Mouse (Mus musculus) MEL (cell line): Measurements from ENCODE around the gene Lzts2. TPM values are rescaled to one million over a fixed set of nuclear protein-coding genes. Genes with fewer than 3 reads are reported as not detected.

Experiments used
- DNase-seq: peaks from one replicate; pipeline ENCODE4 v3.0.0; 2011; ENCODE audit warnings: low read depth, low spot score
- H3K27ac ChIP-seq: 2 replicates; pipeline ENCODE4 v1.5.1; 2012; ENCODE audit warnings: low read depth, mild to moderate bottlenecking, control low read depth, low read length, moderate library complexity; ENCODE audit not compliant: control insufficient read depth
- H3K27me3 ChIP-seq, 2 experiments: fragments of 150-350 bp in 1 of 2; sonication (generic) in 1 of 2; 2 replicates each; pipeline ENCODE4 v1.6.1; 2012; ENCODE audit warnings: low read length in 2 of 2, mild to moderate bottlenecking in 2 of 2, improper control_type of control experiment in 1 of 2, moderate library complexity in 1 of 2; ENCODE audit not compliant: insufficient read depth in 2 of 2, control insufficient read depth in 1 of 2
- H3K36me3 ChIP-seq, 2 experiments: 2 replicates each; pipeline ENCODE4 v1.6.1; 2012 to 2014; ENCODE audit warnings: low read length in 2 of 2, improper control_type of control experiment in 1 of 2, inconsistent platforms in 1 of 2, mild to moderate bottlenecking in 1 of 2; ENCODE audit not compliant: insufficient read depth in 2 of 2, control insufficient read depth in 1 of 2
- H3K4me1 ChIP-seq, 2 experiments: fragments of 150-350 bp in 1 of 2; sonication (generic) in 1 of 2; 2 replicates each; pipeline ENCODE4 v1.6.1; 2012; ENCODE audit warnings: low read length in 2 of 2, improper control_type of control experiment in 1 of 2, mild to moderate bottlenecking in 1 of 2; ENCODE audit not compliant: insufficient read depth in 2 of 2, control insufficient read depth in 1 of 2
- H3K4me3 ChIP-seq, 2 experiments: fragments of 150-350 bp in 1 of 2; sonication (generic) in 1 of 2; 2 replicates each; pipeline ENCODE4 v1.5.1; 2012; ENCODE audit warnings: low read depth in 2 of 2, low read length in 2 of 2, mild to moderate bottlenecking in 2 of 2, moderate library complexity in 2 of 2, control low read depth in 1 of 2, improper control_type of control experiment in 1 of 2; ENCODE audit not compliant: control insufficient read depth in 1 of 2, insufficient read depth in 1 of 2
- H3K79me2 ChIP-seq: 2 replicates; pipeline ENCODE4 v1.6.1; 2012; ENCODE audit warnings: mild to moderate bottlenecking, low read length, moderate library complexity; ENCODE audit not compliant: control insufficient read depth, poor library complexity, insufficient read depth
- H3K9ac ChIP-seq: 2 replicates; pipeline ENCODE4 v1.6.1; 2012; ENCODE audit warnings: low read depth, mild to moderate bottlenecking, control low read depth, low read length, moderate library complexity; ENCODE audit not compliant: control insufficient read depth, poor library complexity, severe bottlenecking
- H3K9me3 ChIP-seq: fragments of 150-350 bp; sonication (generic); replicated peaks from 2 replicates; pipeline ENCODE4 v1.6.1; 2012; ENCODE audit warnings: mild to moderate bottlenecking, low read length, improper control_type of control experiment, moderate library complexity; ENCODE audit not compliant: insufficient read depth
- BHLHE40 ChIP-seq: IDR thresholded peaks from 2 replicates; pipeline ENCODE4 v1.6.1; 2012; ENCODE audit warnings: low read depth, mild to moderate bottlenecking, inconsistent platforms, low read length, improper control_type of control experiment, borderline replicate concordance
- CHD2 ChIP-seq: IDR thresholded peaks from 2 replicates; pipeline ENCODE4 v1.6.1; 2011; ENCODE audit warnings: low read length, improper control_type of control experiment
- CTCF ChIP-seq, 3 experiments: IDR thresholded peaks in 2 of 3; conservative IDR thresholded peaks in 1 of 3; 2 replicates each; pipeline ENCODE4 v1.5.1; 2011 to 2012; ENCODE audit warnings: low read length in 3 of 3, low read depth in 2 of 3, mild to moderate bottlenecking in 2 of 3, improper control_type of control experiment in 1 of 3, inconsistent platforms in 1 of 3, mixed read lengths in 1 of 3, moderate library complexity in 1 of 3; ENCODE audit not compliant: control insufficient read depth in 1 of 3, insufficient read depth in 1 of 3, poor library complexity in 1 of 3, severe bottlenecking in 1 of 3
- ELF1 ChIP-seq: IDR thresholded peaks from 2 replicates; pipeline ENCODE4 v1.6.1; 2014; ENCODE audit warnings: low read depth, mild to moderate bottlenecking, inconsistent platforms, low read length, improper control_type of control experiment, moderate library complexity
- EP300 ChIP-seq, 2 experiments: IDR thresholded peaks; 2 replicates each; pipeline ENCODE4 v1.6.1; 2011; ENCODE audit warnings: improper control_type of control experiment in 2 of 2, low read length in 2 of 2, low read depth in 1 of 2, mild to moderate bottlenecking in 1 of 2
- GABPA ChIP-seq: IDR thresholded peaks from 2 replicates; pipeline ENCODE4 v1.6.1; 2012; ENCODE audit warnings: low read depth, mild to moderate bottlenecking, inconsistent platforms, low read length, improper control_type of control experiment, moderate library complexity
- GATA1 ChIP-seq: IDR thresholded peaks from 2 replicates; pipeline ENCODE4 v1.6.1; 2011; ENCODE audit warnings: low read depth, low read length, improper control_type of control experiment
- HCFC1 ChIP-seq: IDR thresholded peaks from 2 replicates; pipeline ENCODE4 v1.6.1; 2012; ENCODE audit warnings: low read depth, mild to moderate bottlenecking, inconsistent platforms, low read length, improper control_type of control experiment, moderate library complexity
- JUND ChIP-seq: IDR thresholded peaks from 2 replicates; pipeline ENCODE4 v1.6.1; 2011; ENCODE audit warnings: low read depth, mild to moderate bottlenecking, improper control_type of control experiment, low read length
- KAT2A ChIP-seq: conservative IDR thresholded peaks from 2 replicates; pipeline ENCODE4 v1.6.1; 2012; ENCODE audit warnings: low read depth, low read length, improper control_type of control experiment, inconsistent platforms
- MAFK ChIP-seq: IDR thresholded peaks from 2 replicates; pipeline ENCODE4 v1.6.1; 2011; ENCODE audit warnings: low read depth, mild to moderate bottlenecking, low read length, improper control_type of control experiment, borderline replicate concordance
- MAZ ChIP-seq: IDR thresholded peaks from 2 replicates; pipeline ENCODE4 v1.6.1; 2012; ENCODE audit warnings: low read depth, mild to moderate bottlenecking, inconsistent platforms, low read length, improper control_type of control experiment
- MEF2A ChIP-seq: IDR thresholded peaks from 2 replicates; pipeline ENCODE4 v1.6.1; 2014; ENCODE audit warnings: low read depth, mild to moderate bottlenecking, inconsistent platforms, low read length, improper control_type of control experiment; ENCODE audit not compliant: poor library complexity, insufficient replicate concordance, severe bottlenecking; ENCODE audit errors: extremely low read depth
- MXI1 ChIP-seq: IDR thresholded peaks from 2 replicates; pipeline ENCODE4 v1.6.1; 2011; ENCODE audit warnings: mild to moderate bottlenecking, low read depth, low read length, improper control_type of control experiment
- MYC ChIP-seq: IDR thresholded peaks from 2 replicates; pipeline ENCODE4 v1.6.1; 2011; ENCODE audit warnings: low read depth, mild to moderate bottlenecking, low read length, improper control_type of control experiment, moderate library complexity
- NELFE ChIP-seq: IDR thresholded peaks from 2 replicates; pipeline ENCODE4 v1.6.1; 2011; ENCODE audit warnings: low read depth, low read length, improper control_type of control experiment
- NRF1 ChIP-seq: IDR thresholded peaks from 2 replicates; pipeline ENCODE4 v1.6.1; 2014; ENCODE audit warnings: low read depth, mild to moderate bottlenecking, inconsistent platforms, low read length, improper control_type of control experiment, moderate library complexity; ENCODE audit not compliant: poor library complexity, insufficient read depth, severe bottlenecking
- POLR2A ChIP-seq, 2 experiments: IDR thresholded peaks; 2 replicates each; pipeline ENCODE4 v1.6.1; 2011 to 2012; ENCODE audit warnings: low read length in 2 of 2, mild to moderate bottlenecking in 2 of 2, control low read depth in 1 of 2, improper control_type of control experiment in 1 of 2, low read depth in 1 of 2, moderate library complexity in 1 of 2; ENCODE audit not compliant: control insufficient read depth in 1 of 2, insufficient read depth in 1 of 2, poor library complexity in 1 of 2
- POLR2AphosphoS2 ChIP-seq: IDR thresholded peaks from 2 replicates; pipeline ENCODE4 v1.6.1; 2011; ENCODE audit warnings: low read length, improper control_type of control experiment
- POLR2AphosphoS5 ChIP-seq: IDR thresholded peaks from 2 replicates; pipeline ENCODE4 v1.6.1; 2012; ENCODE audit warnings: low read depth, borderline replicate concordance, mild to moderate bottlenecking, inconsistent platforms, low read length, moderate library complexity, mixed read lengths
- RAD21 ChIP-seq: IDR thresholded peaks from 2 replicates; pipeline ENCODE4 v1.6.1; 2011; ENCODE audit warnings: mild to moderate bottlenecking, low read depth, low read length, improper control_type of control experiment
- RCOR1 ChIP-seq: IDR thresholded peaks from 2 replicates; pipeline ENCODE4 v1.6.1; 2012; ENCODE audit warnings: low read depth, mild to moderate bottlenecking, inconsistent platforms, low read length, improper control_type of control experiment
- SIN3A ChIP-seq: IDR thresholded peaks from 2 replicates; pipeline ENCODE4 v1.6.1; 2012; ENCODE audit warnings: low read length, improper control_type of control experiment, inconsistent platforms
- TAL1 ChIP-seq: IDR thresholded peaks from 2 replicates; pipeline ENCODE4 v1.6.1; 2012; ENCODE audit warnings: mild to moderate bottlenecking, inconsistent platforms, low read length, moderate library complexity, mixed read lengths
- TCF12 ChIP-seq: IDR thresholded peaks from 2 replicates; pipeline ENCODE4 v1.6.1; 2014; ENCODE audit warnings: low read depth, mild to moderate bottlenecking, inconsistent platforms, low read length, improper control_type of control experiment, moderate library complexity
- UBTF ChIP-seq: IDR thresholded peaks from 2 replicates; pipeline ENCODE4 v1.6.1; 2012; ENCODE audit warnings: low read depth, mild to moderate bottlenecking, inconsistent platforms, low read length, improper control_type of control experiment, moderate library complexity, borderline replicate concordance; ENCODE audit not compliant: insufficient read depth
- USF1 ChIP-seq: IDR thresholded peaks from 2 replicates; pipeline ENCODE4 v1.6.1; 2014; ENCODE audit warnings: low read depth, mild to moderate bottlenecking, inconsistent platforms, low read length, improper control_type of control experiment, moderate library complexity
- ZC3H11A ChIP-seq: IDR thresholded peaks from 2 replicates; pipeline ENCODE4 v1.6.1; 2012; ENCODE audit warnings: low read depth, mild to moderate bottlenecking, inconsistent platforms, low read length, improper control_type of control experiment
- ZKSCAN1 ChIP-seq: IDR thresholded peaks from 2 replicates; pipeline ENCODE4 v1.6.1; 2012; ENCODE audit warnings: low read depth, mild to moderate bottlenecking, inconsistent platforms, low read length, improper control_type of control experiment, moderate library complexity
- ZMIZ1 ChIP-seq: IDR thresholded peaks from 2 replicates; pipeline ENCODE4 v1.6.1; 2012; ENCODE audit warnings: low read depth, mild to moderate bottlenecking, inconsistent platforms, low read length, improper control_type of control experiment, moderate library complexity
- ZNF384 ChIP-seq: IDR thresholded peaks from 2 replicates; pipeline ENCODE4 v1.6.1; 2012; ENCODE audit warnings: low read depth, mild to moderate bottlenecking, inconsistent platforms, low read length, improper control_type of control experiment
- polyA plus RNA-seq, 2 experiments: library from polyadenylated mRNA; stranded (reverse) in 1 of 2; unstranded in 1 of 2; fragments of >175 nt in 1 of 2; fragments of >200 nt in 1 of 2; gene quantifications; 2 replicates each; pipeline versions ENCODE4 v1.2.1 to v1.2.4; 2012; ENCODE audit warnings: low replicate concordance in 2 of 2, low read depth in 1 of 2; ENCODE audit not compliant: insufficient read length in 2 of 2, insufficient read depth in 1 of 2, missing spikeins in 1 of 2
- total RNA-seq: library from RNA; depleted of rRNA; stranded (reverse); fragments of 300-350 nt; gene quantifications from 2 replicates; pipeline ENCODE4 v1.2.3, GENCODE M21; 2012

Gene Lzts2
- total and polyA plus RNA-seq, 3 experiments, result 4.0 to 13.1 TPM; not detected in 1

GRCm38 (mm10) chr19:45074580-45075322 is 60.5 kb downstream of the Lzts2 start, which contains the start of gene Kazald1 (continued):
- TF ChIP-seq TAL1 (no peak; the same call in 1 of the 2 replicates), RAD21 (no peak), UBTF (no peak), KAT2A (no peak; the same call in 1 of the 2 replicates), GABPA (no peak), ZNF384 (no peak), ZC3H11A (peak; percentile 21; the same call in 1 of the 2 replicates), ZMIZ1 (no peak; the same call in 1 of the 2 replicates), MXI1 (peak; percentile 89), RCOR1 (peak; percentile 65), ELF1 (peak; percentile 54), HCFC1 (peak; percentile 81), USF1 (no peak), MAFK (no peak)
- TF ChIP-seq, all 39 proteins: peak for 17

GRCm38 (mm10) chr19:45075323-45076035 is 61.3 kb downstream of the Lzts2 start:
- Histone ChIP-seq H3K9me3 (no peaks in the 10 kb centered on the region), H3K79me2 (peaks cover 5% of the 10 kb centered on the region; the same call in 1 of the 2 replicates), H3K36me3 (peaks cover 0 to 17% of the 10 kb centered on the region in 2 experiments; a peak in 2 of 4 replicates), H3K27ac (peak overlapping the region; percentile 85), H3K4me3 (peak overlapping the region; percentile 56 to 77), H3K27me3 (peaks cover 0 to 6% of the 10 kb centered on the region in 2 experiments; a peak in 1 of 4 replicates), H3K9ac (peak overlapping the region; percentile 73), H3K4me1 (peaks cover 0 to 24% of the 10 kb centered on the region in 2 experiments; a peak in 2 of 4 replicates)
- peak; percentile 88 for DNase-seq
- TF ChIP-seq MYC (peak; percentile 63; the same call in 1 of the 2 replicates), POLR2AphosphoS2 (no peak), CHD2 (no peak), CTCF (IDR thresholded peaks at IDR 0.05 in 2 of 3, conservative IDR thresholded peaks at IDR 0.05 in 1 of 3; ENCODE audit: control insufficient read depth in 1 of 3, insufficient read depth in 1 of 3, low read depth in 2 of 3, low read length in 3 of 3, poor library complexity in 1 of 3, severe bottlenecking in 1 of 3) (peak in 2 of 3 experiments; percentile 2 to 8; a peak in 1 of 6 replicates), ZKSCAN1 (no peak), SIN3A (peak; percentile 65), ZC3H11A (no peak), RAD21 (no peak), GATA1 (no peak), MEF2A (no peak), NELFE (peak; percentile 34; the same call in 1 of the 2 replicates), USF1 (no peak), BHLHE40 (no peak), JUND (no peak), ELF1 (no peak), POLR2A (IDR thresholded peaks at IDR 0.05; ENCODE audit: control insufficient read depth in 1 of 2, insufficient read depth in 1 of 2, low read depth in 1 of 2, low read length in 2 of 2, poor library complexity in 1 of 2) (peak in 1 of 2 experiments; percentile 6; a peak in 1 of 4 replicates), EP300 (IDR thresholded peaks at IDR 0.05; ENCODE audit: low read depth in 1 of 2, low read length in 2 of 2) (no peak; a peak in 2 of 4 replicates), ZMIZ1 (peak; percentile 92), POLR2AphosphoS5 (no peak), TCF12 (0 out of 2 replicates have a peak, but pooled peaks have one; percentile 7), MAZ (peak; percentile 51; the same call in 1 of the 2 replicates), NRF1 (no peak)
